Mouse (Mus musculus): ENCODE results near the gene Fthl17b.
A peak's percentile ranks its signal among the peaks of the same experiment; 100 is the strongest.
"Not testable (repeated sequence)": the region's sequence is repeated elsewhere in the genome, so short reads cannot be mapped to it uniquely, and the experiment has no call there.

Fthl17b gene

GRCm38 (mm10) chrX:8962875-8963274, at the start of gene Fthl17b:
Fthl17b (minus strand) TSS chrX:8962975.
- not testable (repeated sequence) for DNase-seq

GRCm38 (mm10) chrX:8986655-8987054, 23.9 kb upstream of the Fthl17b start, which contains the start of gene Fthl17d:
Fthl17d (minus strand) TSS chrX:8986755.
- not testable (repeated sequence) for DNase-seq

DNA sequence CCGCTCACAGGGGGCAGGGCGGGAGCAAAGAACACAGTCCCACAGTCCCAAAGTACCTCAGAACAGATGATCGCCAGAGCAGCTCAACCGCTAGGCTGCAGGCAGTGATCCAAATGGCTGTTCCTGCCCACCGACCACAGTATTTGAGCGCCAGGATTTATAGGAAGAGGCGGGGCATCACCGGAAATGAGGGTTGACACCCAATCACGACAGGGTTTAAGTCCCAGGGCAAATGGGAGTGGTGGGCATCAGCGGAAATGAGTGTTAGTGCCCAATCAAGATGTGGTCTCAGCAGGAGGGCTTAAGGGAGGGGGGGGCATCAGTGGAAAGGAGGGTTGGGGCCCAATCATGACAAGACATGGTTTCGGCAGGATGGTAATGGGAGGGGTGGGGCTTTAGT, 13.7 kb upstream of the Fthl17b start, which contains the start of gene Fthl17c:
TSS of gene Fthl17c (minus strand) at position 101 of the 400 bp plus-strand sequence.
- DNase-seq = not testable (repeated sequence)

- DNase-seq = not testable (repeated sequence)
Measured at GRCm38 (mm10) chrX:8964618-8965017, 1.8 kb upstream of the Fthl17b start.

DNA sequence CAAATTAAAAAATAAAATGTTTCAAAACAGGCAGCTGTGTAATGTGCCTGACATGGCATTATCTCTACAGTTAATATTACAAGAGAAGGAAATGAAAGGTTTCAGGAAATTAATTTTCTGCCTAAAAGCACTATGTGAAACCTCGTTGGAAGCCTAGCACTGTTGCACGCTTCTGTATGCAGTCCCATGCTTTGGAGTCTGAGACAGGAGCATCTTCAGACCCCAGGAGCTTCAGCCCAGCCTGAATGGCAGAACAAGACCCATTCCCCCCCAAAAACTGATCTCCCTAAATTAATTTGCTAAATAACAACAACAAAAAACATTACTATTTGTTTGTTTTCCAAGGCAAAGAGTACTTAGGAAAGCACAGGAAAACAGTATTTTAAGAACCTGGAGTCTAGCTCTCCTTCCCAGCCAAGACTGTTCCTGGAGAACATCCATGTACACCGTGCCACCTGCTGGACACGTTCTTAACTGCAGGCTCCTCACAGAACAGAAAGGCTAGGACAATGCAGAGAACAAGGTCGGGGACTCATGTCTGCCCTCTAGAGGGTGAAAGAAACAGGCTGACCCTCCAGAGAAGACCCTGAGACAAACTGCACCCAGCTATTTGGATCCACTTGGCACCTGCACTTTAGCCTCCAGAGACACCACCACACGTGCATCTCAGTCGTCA, 14.5 kb downstream of the Fthl17b start:
- peak; percentile 83 for DNase-seq

DNA sequence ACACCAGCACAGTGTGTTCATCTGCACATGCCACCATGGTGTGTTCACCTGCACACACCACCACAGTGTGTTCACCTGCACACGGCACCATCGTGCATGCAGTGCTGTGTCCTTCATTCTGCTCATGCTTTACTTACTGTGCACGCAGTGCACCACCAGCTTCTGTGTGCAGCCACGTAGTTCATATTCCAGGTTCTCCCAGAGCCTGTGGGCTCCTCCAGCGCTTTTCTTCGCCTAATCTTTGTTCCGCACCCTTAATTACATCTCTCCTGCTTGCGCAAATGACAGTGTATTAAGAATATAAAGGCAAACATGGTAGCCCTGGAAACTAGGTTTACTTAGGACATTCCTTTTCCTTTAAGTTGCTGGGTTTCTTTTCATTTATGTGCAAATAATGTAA, 18.7 kb downstream of the Fthl17b start:
- no peak for DNase-seq

- DNase-seq = no peak
Measured at GRCm38 (mm10) chrX:8927308-8927707, 35.5 kb downstream of the Fthl17b start.

- DNase-seq = no peak
Measured at GRCm38 (mm10) chrX:8921813-8922607, 40.8 kb downstream of the Fthl17b start.

- no peak for DNase-seq
Measured at GRCm38 (mm10) chrX:8921080-8921479, 41.7 kb downstream of the Fthl17b start.
